Mouse (Mus musculus) MEL (cell line): ENCODE results near the gene Tbc1d9b. TPM values are rescaled to one million over a fixed set of nuclear protein-coding genes. Genes with fewer than 3 reads are reported as not detected.

Source experiments
- DNase-seq: peaks from one replicate; pipeline ENCODE4 v3.0.0; 2011; ENCODE audit warnings: low read depth, low spot score
- H3K27ac ChIP-seq: 2 replicates; pipeline ENCODE4 v1.5.1; 2012; ENCODE audit warnings: low read depth, mild to moderate bottlenecking, control low read depth, low read length, moderate library complexity; ENCODE audit not compliant: control insufficient read depth
- H3K27me3 ChIP-seq, 2 experiments: fragments of 150-350 bp in 1 of 2; sonication (generic) in 1 of 2; 2 replicates each; pipeline ENCODE4 v1.6.1; 2012; ENCODE audit warnings: low read length in 2 of 2, mild to moderate bottlenecking in 2 of 2, improper control_type of control experiment in 1 of 2, moderate library complexity in 1 of 2; ENCODE audit not compliant: insufficient read depth in 2 of 2, control insufficient read depth in 1 of 2
- H3K36me3 ChIP-seq, 2 experiments: 2 replicates each; pipeline ENCODE4 v1.6.1; 2012 to 2014; ENCODE audit warnings: low read length in 2 of 2, improper control_type of control experiment in 1 of 2, inconsistent platforms in 1 of 2, mild to moderate bottlenecking in 1 of 2; ENCODE audit not compliant: insufficient read depth in 2 of 2, control insufficient read depth in 1 of 2
- H3K4me1 ChIP-seq, 2 experiments: fragments of 150-350 bp in 1 of 2; sonication (generic) in 1 of 2; 2 replicates each; pipeline ENCODE4 v1.6.1; 2012; ENCODE audit warnings: low read length in 2 of 2, improper control_type of control experiment in 1 of 2, mild to moderate bottlenecking in 1 of 2; ENCODE audit not compliant: insufficient read depth in 2 of 2, control insufficient read depth in 1 of 2
- H3K4me3 ChIP-seq, 2 experiments: fragments of 150-350 bp in 1 of 2; sonication (generic) in 1 of 2; 2 replicates each; pipeline ENCODE4 v1.5.1; 2012; ENCODE audit warnings: low read depth in 2 of 2, low read length in 2 of 2, mild to moderate bottlenecking in 2 of 2, moderate library complexity in 2 of 2, control low read depth in 1 of 2, improper control_type of control experiment in 1 of 2; ENCODE audit not compliant: control insufficient read depth in 1 of 2, insufficient read depth in 1 of 2
- H3K79me2 ChIP-seq: 2 replicates; pipeline ENCODE4 v1.6.1; 2012; ENCODE audit warnings: mild to moderate bottlenecking, low read length, moderate library complexity; ENCODE audit not compliant: control insufficient read depth, poor library complexity, insufficient read depth
- H3K9ac ChIP-seq: 2 replicates; pipeline ENCODE4 v1.6.1; 2012; ENCODE audit warnings: low read depth, mild to moderate bottlenecking, control low read depth, low read length, moderate library complexity; ENCODE audit not compliant: control insufficient read depth, poor library complexity, severe bottlenecking
- H3K9me3 ChIP-seq: fragments of 150-350 bp; sonication (generic); replicated peaks from 2 replicates; pipeline ENCODE4 v1.6.1; 2012; ENCODE audit warnings: mild to moderate bottlenecking, low read length, improper control_type of control experiment, moderate library complexity; ENCODE audit not compliant: insufficient read depth
- BHLHE40 ChIP-seq: IDR thresholded peaks from 2 replicates; pipeline ENCODE4 v1.6.1; 2012; ENCODE audit warnings: low read depth, mild to moderate bottlenecking, inconsistent platforms, low read length, improper control_type of control experiment, borderline replicate concordance
- CHD1 ChIP-seq: IDR thresholded peaks from 2 replicates; pipeline ENCODE4 v1.6.1; 2012; ENCODE audit warnings: low read depth, mild to moderate bottlenecking, inconsistent platforms, low read length, improper control_type of control experiment
- CHD2 ChIP-seq: IDR thresholded peaks from 2 replicates; pipeline ENCODE4 v1.6.1; 2011; ENCODE audit warnings: low read length, improper control_type of control experiment
- E2F4 ChIP-seq: IDR thresholded peaks from 2 replicates; pipeline ENCODE4 v1.6.1; 2011; ENCODE audit warnings: low read depth, low read length, improper control_type of control experiment, borderline replicate concordance
- EP300 ChIP-seq, 2 experiments: IDR thresholded peaks; 2 replicates each; pipeline ENCODE4 v1.6.1; 2011; ENCODE audit warnings: improper control_type of control experiment in 2 of 2, low read length in 2 of 2, low read depth in 1 of 2, mild to moderate bottlenecking in 1 of 2
- GABPA ChIP-seq: IDR thresholded peaks from 2 replicates; pipeline ENCODE4 v1.6.1; 2012; ENCODE audit warnings: low read depth, mild to moderate bottlenecking, inconsistent platforms, low read length, improper control_type of control experiment, moderate library complexity
- JUND ChIP-seq: IDR thresholded peaks from 2 replicates; pipeline ENCODE4 v1.6.1; 2011; ENCODE audit warnings: low read depth, mild to moderate bottlenecking, improper control_type of control experiment, low read length
- MAX ChIP-seq: IDR thresholded peaks from 2 replicates; pipeline ENCODE4 v1.6.1; 2011; ENCODE audit warnings: low read length, improper control_type of control experiment
- MAZ ChIP-seq: IDR thresholded peaks from 2 replicates; pipeline ENCODE4 v1.6.1; 2012; ENCODE audit warnings: low read depth, mild to moderate bottlenecking, inconsistent platforms, low read length, improper control_type of control experiment
- MEF2A ChIP-seq: IDR thresholded peaks from 2 replicates; pipeline ENCODE4 v1.6.1; 2014; ENCODE audit warnings: low read depth, mild to moderate bottlenecking, inconsistent platforms, low read length, improper control_type of control experiment; ENCODE audit not compliant: poor library complexity, insufficient replicate concordance, severe bottlenecking; ENCODE audit errors: extremely low read depth
- POLR2AphosphoS2 ChIP-seq: IDR thresholded peaks from 2 replicates; pipeline ENCODE4 v1.6.1; 2011; ENCODE audit warnings: low read length, improper control_type of control experiment
- RAD21 ChIP-seq: IDR thresholded peaks from 2 replicates; pipeline ENCODE4 v1.6.1; 2011; ENCODE audit warnings: mild to moderate bottlenecking, low read depth, low read length, improper control_type of control experiment
- SIN3A ChIP-seq: IDR thresholded peaks from 2 replicates; pipeline ENCODE4 v1.6.1; 2012; ENCODE audit warnings: low read length, improper control_type of control experiment, inconsistent platforms
- SMC3 ChIP-seq: IDR thresholded peaks from 2 replicates; pipeline ENCODE4 v1.6.1; 2011; ENCODE audit warnings: low read depth, low read length, improper control_type of control experiment
- TAL1 ChIP-seq: IDR thresholded peaks from 2 replicates; pipeline ENCODE4 v1.6.1; 2012; ENCODE audit warnings: mild to moderate bottlenecking, inconsistent platforms, low read length, moderate library complexity, mixed read lengths
- TBP ChIP-seq: IDR thresholded peaks from 2 replicates; pipeline ENCODE4 v1.8.0; 2011; ENCODE audit warnings: low read depth, low read length, improper control_type of control experiment
- TCF12 ChIP-seq: IDR thresholded peaks from 2 replicates; pipeline ENCODE4 v1.6.1; 2014; ENCODE audit warnings: low read depth, mild to moderate bottlenecking, inconsistent platforms, low read length, improper control_type of control experiment, moderate library complexity
- USF1 ChIP-seq: IDR thresholded peaks from 2 replicates; pipeline ENCODE4 v1.6.1; 2014; ENCODE audit warnings: low read depth, mild to moderate bottlenecking, inconsistent platforms, low read length, improper control_type of control experiment, moderate library complexity
- ZC3H11A ChIP-seq: IDR thresholded peaks from 2 replicates; pipeline ENCODE4 v1.6.1; 2012; ENCODE audit warnings: low read depth, mild to moderate bottlenecking, inconsistent platforms, low read length, improper control_type of control experiment
- ZKSCAN1 ChIP-seq: IDR thresholded peaks from 2 replicates; pipeline ENCODE4 v1.6.1; 2012; ENCODE audit warnings: low read depth, mild to moderate bottlenecking, inconsistent platforms, low read length, improper control_type of control experiment, moderate library complexity
- ZNF384 ChIP-seq: IDR thresholded peaks from 2 replicates; pipeline ENCODE4 v1.6.1; 2012; ENCODE audit warnings: low read depth, mild to moderate bottlenecking, inconsistent platforms, low read length, improper control_type of control experiment
- polyA plus RNA-seq, 2 experiments: library from polyadenylated mRNA; stranded (reverse) in 1 of 2; unstranded in 1 of 2; fragments of >175 nt in 1 of 2; fragments of >200 nt in 1 of 2; gene quantifications; 2 replicates each; pipeline versions ENCODE4 v1.2.1 to v1.2.4; 2012; ENCODE audit warnings: low replicate concordance in 2 of 2, low read depth in 1 of 2; ENCODE audit not compliant: insufficient read length in 2 of 2, insufficient read depth in 1 of 2, missing spikeins in 1 of 2
- total RNA-seq: library from RNA; depleted of rRNA; stranded (reverse); fragments of 300-350 nt; gene quantifications from 2 replicates; pipeline ENCODE4 v1.2.3, GENCODE M21; 2012

The Tbc1d9b gene
- total and polyA plus RNA-seq, 3 experiments = 18.6 to 32.5 TPM; not detected in 1

GRCm38 (mm10) chr11:50203302-50203827 is 72.2 kb downstream of the Tbc1d9b start:
- Histone ChIP-seq H3K27me3 (no peaks in the 10 kb centered on the region), H3K27ac (no peak overlapping the region), H3K4me1 (peaks cover 0 to 1% of the 10 kb centered on the region in 2 experiments; a peak in 2 of 4 replicates)
- no peak for DNase-seq
- TF ChIP-seq JUND (no peak), ZC3H11A (no peak), BHLHE40 (no peak), MEF2A (no peak), CHD1 (no peak), GABPA (no peak), TBP (no peak), TAL1 (no peak), SIN3A (no peak), SMC3 (no peak), TCF12 (no peak), ZNF384 (no peak), E2F4 (no peak), USF1 (no peak), RAD21 (no peak), ZKSCAN1 (no peak)
- TF ChIP-seq, all 39 proteins: peak for 0
- H3K79me2 ChIP-seq = peaks cover 10% of the 10 kb centered on the region
- no peak overlapping the region for H3K9ac ChIP-seq
- H3K9me3 ChIP-seq = no peaks in the 10 kb centered on the region
- H3K36me3 ChIP-seq = peaks cover 4 to 50% of the 10 kb centered on the region in 2 experiments; a peak in 3 of 4 replicates
- no peak overlapping the region for H3K4me3 ChIP-seq

GRCm38 (mm10) chr11:50205434-50205833 is 74.2 kb downstream of the Tbc1d9b start:
- TF ChIP-seq E2F4 = no peak
- TF ChIP-seq CHD2 = no peak
- no peak for TF ChIP-seq EP300 (IDR thresholded peaks at IDR 0.05; ENCODE audit: low read depth in 1 of 2, low read length in 2 of 2)
- TF ChIP-seq ZC3H11A = no peak
- TF ChIP-seq ZKSCAN1 = no peak
- TF ChIP-seq POLR2AphosphoS2 = no peak
- no peak for TF ChIP-seq MAZ
- no peak for TF ChIP-seq JUND
- no peak for TF ChIP-seq MAX
- peaks cover 0 to 8% of the 10 kb centered on the region in 2 experiments; a peak in 2 of 4 replicates for H3K4me1 ChIP-seq
- H3K27me3 ChIP-seq = no peaks in the 10 kb centered on the region
- H3K4me3 ChIP-seq = no peak overlapping the region
- H3K9ac ChIP-seq = no peak overlapping the region
- no peak overlapping the region for H3K27ac ChIP-seq
- no peaks in the 10 kb centered on the region for H3K9me3 ChIP-seq
- DNase-seq = no peak
- peaks cover 28% of the 10 kb centered on the region for H3K79me2 ChIP-seq
- peaks cover 11 to 43% of the 10 kb centered on the region in 2 experiments for H3K36me3 ChIP-seq
